Mouse (Mus musculus) heart, embryonic 10.5 days (tissue): ENCODE data around the gene Snrpa. TPM values are rescaled to one million over a fixed set of nuclear protein-coding genes. Genes with fewer than 3 reads are reported as not detected.

Experiments used
- DNase-seq: peaks from one replicate; pipeline ENCODE4 v3.0.0-alpha.2; 2017; ENCODE audit warnings: low spot score
- H3K27ac ChIP-seq: fragments of 300-500 bp; sonication (generic); 2 replicates; pipeline ENCODE4 v1.5.1; 2016; ENCODE audit warnings: mild to moderate bottlenecking
- H3K27me3 ChIP-seq: fragments of 300-500 bp; sonication (generic); 2 replicates; pipeline ENCODE4 v1.6.1; 2016; ENCODE audit warnings: mild to moderate bottlenecking; ENCODE audit not compliant: poor library complexity, insufficient read depth, severe bottlenecking
- H3K36me3 ChIP-seq: fragments of 300-500 bp; sonication (generic); 2 replicates; pipeline ENCODE4 v1.6.1; 2016; ENCODE audit warnings: mild to moderate bottlenecking, moderate library complexity
- H3K4me1 ChIP-seq: fragments of 300-500 bp; sonication (generic); 2 replicates; pipeline ENCODE4 v1.6.1; 2016; ENCODE audit warnings: mild to moderate bottlenecking
- H3K4me3 ChIP-seq: fragments of 300-500 bp; sonication (generic); 2 replicates; pipeline ENCODE4 v1.5.1; 2016; ENCODE audit warnings: mild to moderate bottlenecking, moderate library complexity
- H3K9me3 ChIP-seq: fragments of 300-500 bp; sonication (generic); 2 replicates; pipeline ENCODE4 v1.6.1; 2016; ENCODE audit warnings: mild to moderate bottlenecking, moderate library complexity
- WGBS: fragments of 180-500 bp; shearing (Covaris S2); methylation state at CpG from one replicate; pipeline ENCODE4 v1.1.7; 2016; 5-methylcytosine and 5-hydroxymethylcytosine counted together
- polyA plus RNA-seq: library from polyadenylated mRNA; unstranded; fragments of >200 nt; fragmentation: Nextera tagmentation; extraction: Ambion mirVana; gene quantifications from 2 replicates; pipeline ENCODE4 v1.2.1, GENCODE M21; 2016

The Snrpa gene
- polyA plus RNA-seq, 1 experiment from 2014 or later: 298 TPM

- Histone ChIP-seq H3K4me1 (peaks cover 46% of the 10 kb centered on the region), H3K27me3 (no peaks in the 10 kb centered on the region), H3K36me3 (0 out of 2 replicates have a peak, but pooled peaks cover 5% of the 10 kb centered on the region), H3K27ac (peak overlapping the region; percentile 93), H3K4me3 (peak overlapping the region; percentile 89), H3K9me3 (no peaks in the 10 kb centered on the region)
- DNase-seq: no peak
- 2% methylated on average over 10 of the region's 10 CpGs for WGBS
These were observed 31.6 kb upstream of the Snrpa start for GRCm38 (mm10) chr7:27227676-27228075.

GRCm38 (mm10) chr7:27227276-27227675, 31.2 kb upstream of the Snrpa start:
- WGBS: 31% methylated on average over 9 of the region's 9 CpGs
- DNase-seq: no peak
- Histone ChIP-seq H3K9me3 (no peaks in the 10 kb centered on the region), H3K4me3 (peak overlapping the region; percentile 89), H3K36me3 (0 out of 2 replicates have a peak, but pooled peaks cover 5% of the 10 kb centered on the region), H3K27ac (no peak overlapping the region), H3K27me3 (no peaks in the 10 kb centered on the region), H3K4me1 (peaks cover 43% of the 10 kb centered on the region)

DNA sequence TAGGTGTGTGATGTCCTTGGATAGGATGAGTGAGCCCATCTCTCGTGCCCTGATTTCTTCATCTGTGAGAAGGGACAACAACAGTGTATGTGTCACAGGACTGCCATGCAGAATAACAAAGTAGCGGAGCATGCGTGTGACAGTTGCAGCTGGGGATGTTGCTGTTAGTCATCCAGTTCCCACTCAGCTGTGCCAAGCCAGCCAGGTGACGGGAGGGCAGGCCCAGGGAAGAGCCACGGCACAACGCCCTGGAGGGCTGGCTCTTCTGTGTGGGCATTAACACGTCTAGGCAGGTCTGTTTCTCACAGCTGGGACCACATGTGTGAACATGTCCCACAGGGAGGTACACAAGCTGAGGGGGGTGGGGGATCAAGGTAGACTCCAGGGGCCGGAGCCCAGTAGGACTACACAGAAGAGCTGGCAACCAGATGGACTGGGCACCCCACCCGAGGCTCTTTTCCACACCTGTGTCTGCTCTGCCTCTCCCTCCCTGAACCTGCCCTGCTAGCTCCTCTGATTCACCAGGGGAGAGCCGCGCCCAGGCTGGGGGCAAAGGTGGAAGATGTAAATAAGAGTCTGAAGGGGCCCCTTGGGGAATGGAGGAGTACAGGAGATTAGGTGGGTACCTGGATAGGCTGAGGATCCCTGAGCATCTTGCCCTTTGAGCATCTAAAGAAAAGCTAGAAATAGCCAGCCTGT, 29.0 kb upstream of the Snrpa start:
- Histone ChIP-seq H3K27me3 (no peaks in the 10 kb centered on the region), H3K27ac (no peak overlapping the region), H3K36me3 (peaks cover 7% of the 10 kb centered on the region; the same call in 1 of the 2 replicates), H3K9me3 (no peaks in the 10 kb centered on the region), H3K4me3 (0 out of 2 replicates have a peak overlapping the region, but pooled peaks have one; percentile 5), H3K4me1 (peaks cover 43% of the 10 kb centered on the region)
- DNase-seq: no peak
- 83% methylated on average over 11 of the region's 11 CpGs for WGBS

GRCm38 (mm10) chr7:27222538-27222937, 26.5 kb upstream of the Snrpa start:
- no peak overlapping the region for H3K27ac ChIP-seq
- no peaks in the 10 kb centered on the region for H3K27me3 ChIP-seq
- H3K36me3 ChIP-seq: peaks cover 26% of the 10 kb centered on the region
- H3K4me1 ChIP-seq: peaks cover 34% of the 10 kb centered on the region
- WGBS: 69% methylated on average over 1 of the region's 1 CpGs
- H3K9me3 ChIP-seq: no peaks in the 10 kb centered on the region
- no peak overlapping the region for H3K4me3 ChIP-seq
- no peak for DNase-seq

- WGBS: 78% methylated on average over 6 of the region's 6 CpGs
These were observed 25.9 kb upstream of the Snrpa start for GRCm38 (mm10) chr7:27221939-27222338.

DNA sequence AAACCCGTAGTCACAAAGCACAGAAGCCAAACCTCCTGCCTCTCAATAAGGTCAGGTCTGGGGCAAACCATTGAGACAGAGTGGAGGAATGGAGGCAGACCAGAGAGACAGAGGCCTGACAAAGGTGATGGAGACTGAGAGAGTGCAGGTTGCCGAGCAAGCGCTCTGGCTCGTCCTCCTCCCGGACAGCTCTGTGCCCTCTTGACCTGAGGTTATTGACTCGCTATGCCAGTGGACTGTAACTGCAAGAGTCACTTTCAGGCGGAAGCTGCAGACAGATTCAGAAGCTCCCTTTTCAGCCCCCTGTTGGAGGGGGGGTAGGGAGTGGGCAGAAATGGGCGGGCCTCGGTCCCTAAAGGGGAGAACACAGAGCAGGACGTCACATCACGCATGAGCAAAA, 23.9 kb upstream of the Snrpa start:
- H3K36me3 ChIP-seq: peaks cover 35% of the 10 kb centered on the region

More at GRCm38 (mm10) chr7:27221939-27222338, 25.9 kb upstream of the Snrpa start:
- H3K27ac ChIP-seq: no peak overlapping the region
- H3K4me1 ChIP-seq: peaks cover 28% of the 10 kb centered on the region
- no peaks in the 10 kb centered on the region for H3K9me3 ChIP-seq
- H3K27me3 ChIP-seq: no peaks in the 10 kb centered on the region
- H3K4me3 ChIP-seq: no peak overlapping the region
- H3K36me3 ChIP-seq: peaks cover 31% of the 10 kb centered on the region
- DNase-seq: no peak

DNA sequence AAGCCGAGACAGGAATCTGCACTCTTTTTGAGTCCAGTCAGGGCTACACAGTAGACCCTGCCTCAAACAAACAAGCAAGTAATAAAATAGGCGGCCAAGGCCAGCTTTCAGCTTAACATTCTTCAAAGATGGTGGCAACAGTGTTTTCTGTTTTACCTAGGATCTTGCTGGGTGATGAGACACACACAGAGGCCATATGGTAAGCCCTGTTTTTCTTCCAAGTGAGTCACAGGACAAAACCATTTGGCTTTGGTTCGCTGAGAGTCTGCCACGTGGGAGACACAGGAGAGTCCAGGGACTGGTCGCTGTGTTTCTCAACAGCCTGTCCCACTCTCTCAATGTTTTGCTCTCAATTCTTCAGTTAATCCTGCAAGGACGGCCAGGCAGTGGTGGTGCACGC, 22.5 kb upstream of the Snrpa start:
- Histone ChIP-seq H3K4me3 (no peak overlapping the region), H3K27ac (no peak overlapping the region), H3K4me1 (no peaks in the 10 kb centered on the region), H3K36me3 (peaks cover 44% of the 10 kb centered on the region), H3K9me3 (no peaks in the 10 kb centered on the region), H3K27me3 (no peaks in the 10 kb centered on the region)
- no peak for DNase-seq
- 82% methylated on average over 7 of the region's 7 CpGs for WGBS

More for the DNA sequence above, 23.9 kb upstream of the Snrpa start:
- no peak overlapping the region for H3K4me3 ChIP-seq
- peaks cover 8% of the 10 kb centered on the region for H3K4me1 ChIP-seq
- WGBS: 78% methylated on average over 11 of the region's 11 CpGs
- no peak overlapping the region for H3K27ac ChIP-seq
- no peaks in the 10 kb centered on the region for H3K9me3 ChIP-seq
- DNase-seq: no peak
- no peaks in the 10 kb centered on the region for H3K27me3 ChIP-seq

DNA sequence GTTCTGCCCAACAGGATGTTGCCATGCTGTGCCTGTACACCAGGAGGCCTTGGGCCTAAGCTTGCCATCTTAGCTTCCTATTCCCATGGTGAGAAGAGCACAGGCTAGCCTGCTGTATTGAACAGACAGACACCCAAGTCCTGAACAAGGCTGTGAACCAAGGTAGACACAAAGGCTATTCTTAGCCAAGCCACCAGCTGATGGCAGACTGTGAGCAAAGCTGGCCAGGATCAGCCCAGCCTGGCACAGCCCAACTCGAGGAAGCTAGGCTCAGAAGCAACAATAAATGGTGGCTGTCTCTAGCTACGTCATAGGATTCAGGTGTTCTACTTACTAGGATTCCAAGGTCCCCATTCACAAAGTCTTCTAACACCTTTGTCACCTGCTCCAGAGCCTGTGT, 16.6 kb upstream of the Snrpa start:
- no peak overlapping the region for H3K27ac ChIP-seq
- 73% methylated on average over 2 of the region's 2 CpGs for WGBS
- no peak overlapping the region for H3K4me3 ChIP-seq
- peaks cover 67% of the 10 kb centered on the region for H3K36me3 ChIP-seq
- no peaks in the 10 kb centered on the region for H3K27me3 ChIP-seq
- H3K4me1 ChIP-seq: no peaks in the 10 kb centered on the region
- H3K9me3 ChIP-seq: no peaks in the 10 kb centered on the region
- DNase-seq: no peak

GRCm38 (mm10) chr7:27203730-27204449, 7.8 kb upstream of the Snrpa start:
- no peak overlapping the region for H3K27ac ChIP-seq
- H3K4me3 ChIP-seq: no peak overlapping the region
- H3K9me3 ChIP-seq: no peaks in the 10 kb centered on the region
- no peak for DNase-seq
- H3K27me3 ChIP-seq: no peaks in the 10 kb centered on the region
- 88% methylated on average over 8 of the region's 8 CpGs for WGBS
- H3K4me1 ChIP-seq: no peaks in the 10 kb centered on the region
- peaks cover 57% of the 10 kb centered on the region for H3K36me3 ChIP-seq

GRCm38 (mm10) chr7:27198779-27199178, 2.7 kb upstream of the Snrpa start:
- no peaks in the 10 kb centered on the region for H3K9me3 ChIP-seq
- DNase-seq: no peak
- peaks cover 44% of the 10 kb centered on the region for H3K36me3 ChIP-seq
- peaks cover 14% of the 10 kb centered on the region; the same call in 1 of the 2 replicates for H3K4me1 ChIP-seq
- H3K27me3 ChIP-seq: no peaks in the 10 kb centered on the region
- WGBS: 90% methylated on average over 8 of the region's 8 CpGs
- no peak overlapping the region for H3K27ac ChIP-seq
- H3K4me3 ChIP-seq: no peak overlapping the region

DNA sequence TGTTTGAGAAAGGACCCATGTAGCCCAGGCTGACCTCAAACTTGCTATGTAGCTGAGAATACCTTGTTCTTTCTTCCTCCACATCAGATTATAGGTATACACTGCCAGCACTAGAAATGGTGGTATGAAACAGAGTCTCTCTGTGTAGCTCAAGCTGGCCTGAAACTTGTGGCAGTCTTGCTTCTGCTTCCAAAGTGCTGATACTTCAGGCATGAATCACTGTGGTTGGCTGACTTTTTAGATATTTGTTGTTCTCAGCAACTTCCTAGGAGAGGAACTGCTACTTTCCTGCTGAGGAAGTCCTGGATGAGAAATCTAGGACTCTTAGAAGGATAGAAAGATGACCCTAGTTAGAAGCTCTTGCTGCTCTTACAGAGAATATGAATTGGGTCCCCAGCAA, 2.3 kb upstream of the Snrpa start:
- Histone ChIP-seq H3K9me3 (no peaks in the 10 kb centered on the region), H3K4me3 (no peak overlapping the region), H3K27ac (no peak overlapping the region), H3K4me1 (peaks cover 19% of the 10 kb centered on the region; the same call in 1 of the 2 replicates), H3K36me3 (peaks cover 44% of the 10 kb centered on the region), H3K27me3 (no peaks in the 10 kb centered on the region)
- no peak for DNase-seq

DNA sequence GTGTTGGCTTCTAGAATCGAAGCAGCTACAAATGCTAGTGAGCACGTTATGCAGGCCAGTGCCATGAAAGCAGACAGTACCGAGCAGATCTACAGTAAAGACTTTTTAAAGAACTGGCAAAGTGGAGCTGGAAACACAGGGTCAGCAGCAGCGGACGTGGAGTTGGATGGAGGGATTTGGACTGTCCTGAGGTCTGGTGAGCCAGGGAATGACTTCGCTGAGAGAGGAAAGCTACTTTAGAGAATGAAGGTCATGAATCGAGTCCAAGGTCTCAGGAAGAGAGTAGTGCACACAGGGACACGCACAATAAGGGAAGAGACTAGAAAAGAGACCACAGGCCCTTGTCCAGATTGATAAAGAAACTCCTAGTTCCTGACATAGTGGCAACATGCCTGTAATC, 1.6 kb upstream of the Snrpa start:
- Histone ChIP-seq H3K27me3 (no peaks in the 10 kb centered on the region), H3K4me3 (no peak overlapping the region), H3K36me3 (peaks cover 44% of the 10 kb centered on the region), H3K27ac (no peak overlapping the region), H3K4me1 (peaks cover 19% of the 10 kb centered on the region; the same call in 1 of the 2 replicates), H3K9me3 (no peaks in the 10 kb centered on the region)
- DNase-seq: no peak
- 86% methylated on average over 8 of the region's 8 CpGs for WGBS

DNA sequence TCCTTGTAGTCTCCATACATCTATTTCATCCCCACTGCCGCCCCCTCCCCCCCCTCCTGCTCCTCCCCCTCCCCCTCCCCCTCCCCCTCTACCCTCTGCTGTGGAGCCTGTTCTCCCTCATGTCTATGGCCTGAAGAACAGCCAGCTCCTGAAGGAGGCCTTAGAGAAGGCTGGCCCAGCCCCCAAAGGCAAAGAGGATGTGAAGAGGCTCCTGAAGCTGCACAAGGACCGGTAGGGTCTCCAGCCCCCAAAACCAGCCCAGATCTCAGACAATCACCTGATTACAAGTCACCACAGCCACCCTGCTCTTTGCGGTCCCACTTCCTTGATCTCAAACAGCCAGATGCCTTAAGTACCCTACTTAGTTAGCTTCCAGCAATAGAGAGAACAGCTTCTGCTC, 1.1 kb upstream of the Snrpa start:
- H3K4me3 ChIP-seq: peak overlapping the region; percentile 90; the same call in 1 of the 2 replicates
- H3K4me1 ChIP-seq: peaks cover 19% of the 10 kb centered on the region; the same call in 1 of the 2 replicates
- H3K36me3 ChIP-seq: peaks cover 44% of the 10 kb centered on the region
- DNase-seq: no peak
- no peaks in the 10 kb centered on the region for H3K9me3 ChIP-seq
- H3K27ac ChIP-seq: peak overlapping the region; percentile 98
- H3K27me3 ChIP-seq: no peaks in the 10 kb centered on the region
- whole genome bisulfite sequencing: 82% methylated on average over 3 of the region's 3 CpGs
